Mouse (Mus musculus) midbrain, embryonic 11.5 days (tissue): ENCODE data around the gene Cga. TPM values are rescaled to one million over a fixed set of nuclear protein-coding genes. Genes with fewer than 3 reads are reported as not detected.
"Not testable (repeated sequence)": the region's sequence is repeated elsewhere in the genome, so short reads cannot be mapped to it uniquely, and the experiment has no call there.

Source experiments
- ATAC-seq: fragments of 200-750 bp; cut with Nextera tagmentation; 2 replicates; pipeline ENCODE4 v1.8.0; 2017; ENCODE audit warnings: moderate TSS enrichment, moderate library complexity; ENCODE audit not compliant: low FRiP score
- DNase-seq: peaks from one replicate; pipeline ENCODE4 v3.0.0; 2015; ENCODE audit warnings: low spot score; ENCODE audit errors: missing footprints
- H3K27ac ChIP-seq: fragments of 300-500 bp; sonication (generic); 2 replicates; pipeline ENCODE4 v1.5.1; 2014; ENCODE audit warnings: low read depth, low read length
- H3K27me3 ChIP-seq: fragments of 300-500 bp; sonication (generic); 2 replicates; pipeline ENCODE4 v1.6.1; 2014; ENCODE audit warnings: mild to moderate bottlenecking, low read length, moderate library complexity, mixed read lengths; ENCODE audit not compliant: control insufficient read depth, insufficient read depth
- H3K36me3 ChIP-seq: fragments of 300-500 bp; sonication (generic); 2 replicates; pipeline ENCODE4 v1.6.1; 2014; ENCODE audit warnings: mild to moderate bottlenecking, low read length, moderate library complexity, mixed read lengths; ENCODE audit not compliant: control insufficient read depth, insufficient read depth
- H3K4me1 ChIP-seq: fragments of 300-500 bp; sonication (generic); 2 replicates; pipeline ENCODE4 v1.6.1; 2014; ENCODE audit warnings: low read length; ENCODE audit not compliant: control insufficient read depth, insufficient read depth
- H3K4me2 ChIP-seq: fragments of 300-500 bp; sonication (generic); 2 replicates; pipeline ENCODE4 v1.6.1; 2014; ENCODE audit warnings: mild to moderate bottlenecking, moderate library complexity
- H3K4me3 ChIP-seq: fragments of 300-500 bp; sonication (generic); 2 replicates; pipeline ENCODE4 v1.5.1; 2014; ENCODE audit warnings: low read depth, low read length
- H3K9ac ChIP-seq: fragments of 300-500 bp; sonication (generic); 2 replicates; pipeline ENCODE4 v1.6.1; 2014; ENCODE audit warnings: low read length
- H3K9me3 ChIP-seq: fragments of 300-500 bp; sonication (generic); 2 replicates; pipeline ENCODE4 v1.6.1; 2016; ENCODE audit warnings: low read length; ENCODE audit not compliant: control insufficient read depth
- WGBS: fragments of 180-500 bp; shearing (Covaris S2); extraction: QIAGEN DNeasy Blood & Tissue Kit; methylation state at CpG from one replicate; pipeline ENCODE4 v1.1.7; 2014; 5-methylcytosine and 5-hydroxymethylcytosine counted together
- polyA plus RNA-seq: library from polyadenylated mRNA; unstranded; fragments of >200 nt; fragmentation: Nextera tagmentation; extraction: Ambion mirVana; gene quantifications from 2 replicates; pipeline ENCODE4 v1.2.1, GENCODE M21; 2014

Cga gene
- polyA plus RNA-seq, 1 experiment from 2014 or later = not detected

GRCm38 (mm10) chr4:34901582-34901981 is 8.0 kb downstream of the Cga start:
- H3K9me3 ChIP-seq, H3K4me3 ChIP-seq, DNase-seq, H3K27me3 ChIP-seq, H3K36me3 ChIP-seq, H3K4me2 ChIP-seq, H3K27ac ChIP-seq, H3K4me1 ChIP-seq, ATAC-seq, H3K9ac ChIP-seq: not testable (repeated sequence)
- 71% methylated on average over 3 of the region's 3 CpGs for WGBS

- no peak overlapping the region for H3K9ac ChIP-seq
- no peaks in the 10 kb centered on the region for H3K9me3 ChIP-seq
- 63% methylated on average over 5 of the region's 5 CpGs for WGBS
- no peak overlapping the region for H3K27ac ChIP-seq
- H3K27me3 ChIP-seq = no peaks in the 10 kb centered on the region
- DNase-seq = no peak
- no peaks in the 10 kb centered on the region for H3K4me1 ChIP-seq
- H3K36me3 ChIP-seq = no peaks in the 10 kb centered on the region
- ATAC-seq = no peak
- no peak overlapping the region for H3K4me2 ChIP-seq
- H3K4me3 ChIP-seq = no peak overlapping the region
Observed at GRCm38 (mm10) chr4:34905396-34905795, 11.8 kb downstream of the Cga start.

- H3K27me3 ChIP-seq = no peaks in the 10 kb centered on the region
- no peaks in the 10 kb centered on the region for H3K36me3 ChIP-seq
- ATAC-seq = no peak
- no peak overlapping the region for H3K4me2 ChIP-seq
- H3K4me3 ChIP-seq = no peak overlapping the region
- H3K4me1 ChIP-seq = no peaks in the 10 kb centered on the region
- WGBS = 79% methylated on average over 4 of the region's 4 CpGs
- no peak overlapping the region for H3K9ac ChIP-seq
- DNase-seq = no peak
- H3K9me3 ChIP-seq = no peaks in the 10 kb centered on the region
- H3K27ac ChIP-seq = no peak overlapping the region
Observed at GRCm38 (mm10) chr4:34906151-34906550, 12.6 kb downstream of the Cga start.

- no peak for ATAC-seq
- no peak overlapping the region for H3K9ac ChIP-seq
- H3K4me1 ChIP-seq = no peaks in the 10 kb centered on the region
- DNase-seq = peak; percentile 76
- no peak overlapping the region for H3K4me3 ChIP-seq
- no peak overlapping the region for H3K27ac ChIP-seq
- no peak overlapping the region for H3K4me2 ChIP-seq
- H3K36me3 ChIP-seq = no peaks in the 10 kb centered on the region
- WGBS = 48% methylated on average over 14 of the region's 14 CpGs
- H3K27me3 ChIP-seq = no peaks in the 10 kb centered on the region
- no peaks in the 10 kb centered on the region for H3K9me3 ChIP-seq
Observed at GRCm38 (mm10) chr4:34907026-34907425, 13.4 kb downstream of the Cga start.

- no peak overlapping the region for H3K27ac ChIP-seq
Observed at GRCm38 (mm10) chr4:34908127-34908526, 14.5 kb downstream of the Cga start.

GRCm38 (mm10) chr4:34911401-34911800 is 17.8 kb downstream of the Cga start:
- H3K27me3 ChIP-seq = no peaks in the 10 kb centered on the region
- H3K9me3 ChIP-seq = no peaks in the 10 kb centered on the region
- DNase-seq = no peak
- no peak overlapping the region for H3K9ac ChIP-seq
- no peak overlapping the region for H3K4me3 ChIP-seq
- no peak overlapping the region for H3K27ac ChIP-seq
- 78% methylated on average over 3 of the region's 3 CpGs for WGBS
- no peaks in the 10 kb centered on the region for H3K4me1 ChIP-seq
- no peaks in the 10 kb centered on the region for H3K36me3 ChIP-seq
- ATAC-seq = no peak
- no peak overlapping the region for H3K4me2 ChIP-seq

More at GRCm38 (mm10) chr4:34908127-34908526, 14.5 kb downstream of the Cga start:
- no peaks in the 10 kb centered on the region for H3K4me1 ChIP-seq
- H3K4me2 ChIP-seq = no peak overlapping the region
- no peak overlapping the region for H3K9ac ChIP-seq
- DNase-seq (peak; percentile 45), ATAC-seq (no peak)
- WGBS = 95% methylated on average over 7 of the region's 7 CpGs
- no peak overlapping the region for H3K4me3 ChIP-seq
- no peaks in the 10 kb centered on the region for H3K27me3 ChIP-seq
- no peaks in the 10 kb centered on the region for H3K9me3 ChIP-seq
- H3K36me3 ChIP-seq = no peaks in the 10 kb centered on the region

- Histone ChIP-seq H3K36me3 (no peaks in the 10 kb centered on the region), H3K4me1 (no peaks in the 10 kb centered on the region), H3K4me2 (no peak overlapping the region), H3K4me3 (no peak overlapping the region), H3K9me3 (no peaks in the 10 kb centered on the region), H3K27ac (no peak overlapping the region), H3K27me3 (no peaks in the 10 kb centered on the region), H3K9ac (no peak overlapping the region)
- no peak for ATAC-seq
- no peak for DNase-seq
- 86% methylated on average over 3 of the region's 3 CpGs for WGBS
Observed at GRCm38 (mm10) chr4:34912171-34912570, 18.6 kb downstream of the Cga start.

DNA sequence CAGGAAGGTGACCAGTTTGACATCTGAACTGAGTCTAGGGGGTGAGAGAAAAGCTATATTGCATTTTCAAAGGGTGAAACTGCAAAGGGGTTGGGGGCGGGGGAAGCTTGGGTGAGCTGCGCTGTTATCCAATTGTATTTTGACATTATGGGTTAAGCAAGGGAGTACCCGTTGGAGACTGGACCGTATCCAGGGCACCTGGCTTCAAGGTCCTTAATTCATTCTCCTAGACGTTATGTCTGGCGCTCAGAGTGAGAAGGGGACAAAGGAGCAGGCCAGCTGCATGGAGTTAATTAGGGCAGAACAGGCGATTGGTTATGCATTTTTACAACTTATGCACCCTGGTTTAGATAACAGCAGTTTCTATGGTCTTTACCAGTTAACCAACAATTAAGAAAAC is 23.8 kb downstream of the Cga start:
- Histone ChIP-seq H3K9me3 (no peaks in the 10 kb centered on the region), H3K27ac (no peak overlapping the region), H3K9ac (no peak overlapping the region), H3K36me3 (no peaks in the 10 kb centered on the region), H3K4me3 (no peak overlapping the region), H3K4me1 (no peaks in the 10 kb centered on the region), H3K4me2 (no peak overlapping the region), H3K27me3 (no peaks in the 10 kb centered on the region)
- DNase-seq (no peak), ATAC-seq (no peak)
- 65% methylated on average over 7 of the region's 7 CpGs for WGBS

DNA sequence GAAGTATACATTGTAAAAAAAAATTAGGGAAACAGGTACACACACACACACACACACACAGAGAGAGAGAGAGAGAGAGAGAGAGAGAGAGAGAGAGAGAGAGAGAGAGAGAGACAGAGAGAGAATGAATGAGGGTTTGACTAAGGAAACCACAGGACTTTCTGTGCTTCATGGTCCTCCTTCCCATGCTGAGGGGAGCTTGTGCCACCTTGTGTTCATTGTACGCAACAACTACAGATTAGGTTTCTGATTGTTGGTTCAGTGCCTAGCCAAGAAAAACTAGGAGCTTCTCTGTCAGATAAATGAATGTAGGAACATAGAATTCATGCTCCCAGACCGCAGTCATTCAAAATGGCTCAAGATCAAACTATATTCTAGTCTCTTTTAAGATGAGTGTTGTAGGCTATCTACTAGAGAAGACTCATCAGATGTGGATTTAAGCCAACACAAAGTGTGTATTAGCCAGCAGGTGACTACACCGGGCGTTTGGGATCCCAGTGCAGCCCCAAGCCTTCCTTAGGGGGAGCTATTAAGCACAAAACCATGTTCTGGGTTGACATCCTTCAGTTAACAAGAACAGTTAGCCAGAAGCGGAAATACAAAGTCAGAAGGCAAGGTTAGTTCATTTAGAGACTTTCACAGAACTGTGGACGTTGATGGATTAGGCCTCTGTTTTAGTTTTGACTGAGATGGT is 28.7 kb downstream of the Cga start:
- Histone ChIP-seq H3K27ac (no peak overlapping the region), H3K4me2 (no peak overlapping the region), H3K4me1 (no peaks in the 10 kb centered on the region), H3K27me3 (no peaks in the 10 kb centered on the region), H3K4me3 (no peak overlapping the region), H3K9ac (no peak overlapping the region), H3K9me3 (no peaks in the 10 kb centered on the region), H3K36me3 (no peaks in the 10 kb centered on the region)
- ATAC-seq (0 out of 2 replicates have a peak, but pooled peaks have one; percentile 70), DNase-seq (peak; percentile 90)
- WGBS = 70% methylated on average over 6 of the region's 6 CpGs
